Mouse (Mus musculus) MEL (cell line): ENCODE measurements around the gene Tmem186. TPM values are rescaled to one million over a fixed set of nuclear protein-coding genes. Genes with fewer than 3 reads are reported as not detected.
A peak's percentile ranks its signal among the peaks of the same experiment; 100 is the strongest.

Experiments
- DNase-seq: peaks from one replicate; pipeline ENCODE4 v3.0.0; 2011; ENCODE audit warnings: low read depth, low spot score
- H3K27ac ChIP-seq: 2 replicates; pipeline ENCODE4 v1.5.1; 2012; ENCODE audit warnings: low read depth, mild to moderate bottlenecking, control low read depth, low read length, moderate library complexity; ENCODE audit not compliant: control insufficient read depth
- H3K27me3 ChIP-seq, 2 experiments: fragments of 150-350 bp in 1 of 2; sonication (generic) in 1 of 2; 2 replicates each; pipeline ENCODE4 v1.6.1; 2012; ENCODE audit warnings: low read length in 2 of 2, mild to moderate bottlenecking in 2 of 2, improper control_type of control experiment in 1 of 2, moderate library complexity in 1 of 2; ENCODE audit not compliant: insufficient read depth in 2 of 2, control insufficient read depth in 1 of 2
- H3K36me3 ChIP-seq, 2 experiments: 2 replicates each; pipeline ENCODE4 v1.6.1; 2012 to 2014; ENCODE audit warnings: low read length in 2 of 2, improper control_type of control experiment in 1 of 2, inconsistent platforms in 1 of 2, mild to moderate bottlenecking in 1 of 2; ENCODE audit not compliant: insufficient read depth in 2 of 2, control insufficient read depth in 1 of 2
- H3K4me1 ChIP-seq, 2 experiments: fragments of 150-350 bp in 1 of 2; sonication (generic) in 1 of 2; 2 replicates each; pipeline ENCODE4 v1.6.1; 2012; ENCODE audit warnings: low read length in 2 of 2, improper control_type of control experiment in 1 of 2, mild to moderate bottlenecking in 1 of 2; ENCODE audit not compliant: insufficient read depth in 2 of 2, control insufficient read depth in 1 of 2
- H3K4me3 ChIP-seq, 2 experiments: fragments of 150-350 bp in 1 of 2; sonication (generic) in 1 of 2; 2 replicates each; pipeline ENCODE4 v1.5.1; 2012; ENCODE audit warnings: low read depth in 2 of 2, low read length in 2 of 2, mild to moderate bottlenecking in 2 of 2, moderate library complexity in 2 of 2, control low read depth in 1 of 2, improper control_type of control experiment in 1 of 2; ENCODE audit not compliant: control insufficient read depth in 1 of 2, insufficient read depth in 1 of 2
- H3K79me2 ChIP-seq: 2 replicates; pipeline ENCODE4 v1.6.1; 2012; ENCODE audit warnings: mild to moderate bottlenecking, low read length, moderate library complexity; ENCODE audit not compliant: control insufficient read depth, poor library complexity, insufficient read depth
- H3K9ac ChIP-seq: 2 replicates; pipeline ENCODE4 v1.6.1; 2012; ENCODE audit warnings: low read depth, mild to moderate bottlenecking, control low read depth, low read length, moderate library complexity; ENCODE audit not compliant: control insufficient read depth, poor library complexity, severe bottlenecking
- H3K9me3 ChIP-seq: fragments of 150-350 bp; sonication (generic); replicated peaks from 2 replicates; pipeline ENCODE4 v1.6.1; 2012; ENCODE audit warnings: mild to moderate bottlenecking, low read length, improper control_type of control experiment, moderate library complexity; ENCODE audit not compliant: insufficient read depth
- BHLHE40 ChIP-seq: IDR thresholded peaks from 2 replicates; pipeline ENCODE4 v1.6.1; 2012; ENCODE audit warnings: low read depth, mild to moderate bottlenecking, inconsistent platforms, low read length, improper control_type of control experiment, borderline replicate concordance
- CHD1 ChIP-seq: IDR thresholded peaks from 2 replicates; pipeline ENCODE4 v1.6.1; 2012; ENCODE audit warnings: low read depth, mild to moderate bottlenecking, inconsistent platforms, low read length, improper control_type of control experiment
- CHD2 ChIP-seq: IDR thresholded peaks from 2 replicates; pipeline ENCODE4 v1.6.1; 2011; ENCODE audit warnings: low read length, improper control_type of control experiment
- CTCF ChIP-seq, 3 experiments: IDR thresholded peaks in 2 of 3; conservative IDR thresholded peaks in 1 of 3; 2 replicates each; pipeline ENCODE4 v1.5.1; 2011 to 2012; ENCODE audit warnings: low read length in 3 of 3, low read depth in 2 of 3, mild to moderate bottlenecking in 2 of 3, improper control_type of control experiment in 1 of 3, inconsistent platforms in 1 of 3, mixed read lengths in 1 of 3, moderate library complexity in 1 of 3; ENCODE audit not compliant: control insufficient read depth in 1 of 3, insufficient read depth in 1 of 3, poor library complexity in 1 of 3, severe bottlenecking in 1 of 3
- E2F4 ChIP-seq: IDR thresholded peaks from 2 replicates; pipeline ENCODE4 v1.6.1; 2011; ENCODE audit warnings: low read depth, low read length, improper control_type of control experiment, borderline replicate concordance
- ELF1 ChIP-seq: IDR thresholded peaks from 2 replicates; pipeline ENCODE4 v1.6.1; 2014; ENCODE audit warnings: low read depth, mild to moderate bottlenecking, inconsistent platforms, low read length, improper control_type of control experiment, moderate library complexity
- ETS1 ChIP-seq: IDR thresholded peaks from 2 replicates; pipeline ENCODE4 v1.6.1; 2012; ENCODE audit warnings: low read depth, mild to moderate bottlenecking, inconsistent platforms, low read length, improper control_type of control experiment, moderate library complexity
- GABPA ChIP-seq: IDR thresholded peaks from 2 replicates; pipeline ENCODE4 v1.6.1; 2012; ENCODE audit warnings: low read depth, mild to moderate bottlenecking, inconsistent platforms, low read length, improper control_type of control experiment, moderate library complexity
- GATA1 ChIP-seq: IDR thresholded peaks from 2 replicates; pipeline ENCODE4 v1.6.1; 2011; ENCODE audit warnings: low read depth, low read length, improper control_type of control experiment
- HCFC1 ChIP-seq: IDR thresholded peaks from 2 replicates; pipeline ENCODE4 v1.6.1; 2012; ENCODE audit warnings: low read depth, mild to moderate bottlenecking, inconsistent platforms, low read length, improper control_type of control experiment, moderate library complexity
- JUND ChIP-seq: IDR thresholded peaks from 2 replicates; pipeline ENCODE4 v1.6.1; 2011; ENCODE audit warnings: low read depth, mild to moderate bottlenecking, improper control_type of control experiment, low read length
- KAT2A ChIP-seq: conservative IDR thresholded peaks from 2 replicates; pipeline ENCODE4 v1.6.1; 2012; ENCODE audit warnings: low read depth, low read length, improper control_type of control experiment, inconsistent platforms
- MAX ChIP-seq: IDR thresholded peaks from 2 replicates; pipeline ENCODE4 v1.6.1; 2011; ENCODE audit warnings: low read length, improper control_type of control experiment
- MAZ ChIP-seq: IDR thresholded peaks from 2 replicates; pipeline ENCODE4 v1.6.1; 2012; ENCODE audit warnings: low read depth, mild to moderate bottlenecking, inconsistent platforms, low read length, improper control_type of control experiment
- MEF2A ChIP-seq: IDR thresholded peaks from 2 replicates; pipeline ENCODE4 v1.6.1; 2014; ENCODE audit warnings: low read depth, mild to moderate bottlenecking, inconsistent platforms, low read length, improper control_type of control experiment; ENCODE audit not compliant: poor library complexity, insufficient replicate concordance, severe bottlenecking; ENCODE audit errors: extremely low read depth
- MXI1 ChIP-seq: IDR thresholded peaks from 2 replicates; pipeline ENCODE4 v1.6.1; 2011; ENCODE audit warnings: mild to moderate bottlenecking, low read depth, low read length, improper control_type of control experiment
- MYB ChIP-seq: IDR thresholded peaks from 2 replicates; pipeline ENCODE4 v1.6.1; 2011; ENCODE audit warnings: mild to moderate bottlenecking, low read depth, low read length, improper control_type of control experiment
- MYC ChIP-seq: IDR thresholded peaks from 2 replicates; pipeline ENCODE4 v1.6.1; 2011; ENCODE audit warnings: low read depth, mild to moderate bottlenecking, low read length, improper control_type of control experiment, moderate library complexity
- NELFE ChIP-seq: IDR thresholded peaks from 2 replicates; pipeline ENCODE4 v1.6.1; 2011; ENCODE audit warnings: low read depth, low read length, improper control_type of control experiment
- NRF1 ChIP-seq: IDR thresholded peaks from 2 replicates; pipeline ENCODE4 v1.6.1; 2014; ENCODE audit warnings: low read depth, mild to moderate bottlenecking, inconsistent platforms, low read length, improper control_type of control experiment, moderate library complexity; ENCODE audit not compliant: poor library complexity, insufficient read depth, severe bottlenecking
- POLR2A ChIP-seq, 2 experiments: IDR thresholded peaks; 2 replicates each; pipeline ENCODE4 v1.6.1; 2011 to 2012; ENCODE audit warnings: low read length in 2 of 2, mild to moderate bottlenecking in 2 of 2, control low read depth in 1 of 2, improper control_type of control experiment in 1 of 2, low read depth in 1 of 2, moderate library complexity in 1 of 2; ENCODE audit not compliant: control insufficient read depth in 1 of 2, insufficient read depth in 1 of 2, poor library complexity in 1 of 2
- POLR2AphosphoS2 ChIP-seq: IDR thresholded peaks from 2 replicates; pipeline ENCODE4 v1.6.1; 2011; ENCODE audit warnings: low read length, improper control_type of control experiment
- POLR2AphosphoS5 ChIP-seq: IDR thresholded peaks from 2 replicates; pipeline ENCODE4 v1.6.1; 2012; ENCODE audit warnings: low read depth, borderline replicate concordance, mild to moderate bottlenecking, inconsistent platforms, low read length, moderate library complexity, mixed read lengths
- RAD21 ChIP-seq: IDR thresholded peaks from 2 replicates; pipeline ENCODE4 v1.6.1; 2011; ENCODE audit warnings: mild to moderate bottlenecking, low read depth, low read length, improper control_type of control experiment
- RCOR1 ChIP-seq: IDR thresholded peaks from 2 replicates; pipeline ENCODE4 v1.6.1; 2012; ENCODE audit warnings: low read depth, mild to moderate bottlenecking, inconsistent platforms, low read length, improper control_type of control experiment
- SIN3A ChIP-seq: IDR thresholded peaks from 2 replicates; pipeline ENCODE4 v1.6.1; 2012; ENCODE audit warnings: low read length, improper control_type of control experiment, inconsistent platforms
- SMC3 ChIP-seq: IDR thresholded peaks from 2 replicates; pipeline ENCODE4 v1.6.1; 2011; ENCODE audit warnings: low read depth, low read length, improper control_type of control experiment
- TAL1 ChIP-seq: IDR thresholded peaks from 2 replicates; pipeline ENCODE4 v1.6.1; 2012; ENCODE audit warnings: mild to moderate bottlenecking, inconsistent platforms, low read length, moderate library complexity, mixed read lengths
- TBP ChIP-seq: IDR thresholded peaks from 2 replicates; pipeline ENCODE4 v1.8.0; 2011; ENCODE audit warnings: low read depth, low read length, improper control_type of control experiment
- TCF12 ChIP-seq: IDR thresholded peaks from 2 replicates; pipeline ENCODE4 v1.6.1; 2014; ENCODE audit warnings: low read depth, mild to moderate bottlenecking, inconsistent platforms, low read length, improper control_type of control experiment, moderate library complexity
- USF1 ChIP-seq: IDR thresholded peaks from 2 replicates; pipeline ENCODE4 v1.6.1; 2014; ENCODE audit warnings: low read depth, mild to moderate bottlenecking, inconsistent platforms, low read length, improper control_type of control experiment, moderate library complexity
- USF2 ChIP-seq, 2 experiments: IDR thresholded peaks; 2 replicates each; pipeline ENCODE4 v1.6.1; 2011 to 2012; ENCODE audit warnings: improper control_type of control experiment in 2 of 2, low read length in 2 of 2, borderline replicate concordance in 1 of 2, inconsistent platforms in 1 of 2, low read depth in 1 of 2, mild to moderate bottlenecking in 1 of 2; ENCODE audit not compliant: insufficient read depth in 1 of 2
- ZC3H11A ChIP-seq: IDR thresholded peaks from 2 replicates; pipeline ENCODE4 v1.6.1; 2012; ENCODE audit warnings: low read depth, mild to moderate bottlenecking, inconsistent platforms, low read length, improper control_type of control experiment
- ZKSCAN1 ChIP-seq: IDR thresholded peaks from 2 replicates; pipeline ENCODE4 v1.6.1; 2012; ENCODE audit warnings: low read depth, mild to moderate bottlenecking, inconsistent platforms, low read length, improper control_type of control experiment, moderate library complexity
- ZMIZ1 ChIP-seq: IDR thresholded peaks from 2 replicates; pipeline ENCODE4 v1.6.1; 2012; ENCODE audit warnings: low read depth, mild to moderate bottlenecking, inconsistent platforms, low read length, improper control_type of control experiment, moderate library complexity
- ZNF384 ChIP-seq: IDR thresholded peaks from 2 replicates; pipeline ENCODE4 v1.6.1; 2012; ENCODE audit warnings: low read depth, mild to moderate bottlenecking, inconsistent platforms, low read length, improper control_type of control experiment
- polyA plus RNA-seq, 2 experiments: library from polyadenylated mRNA; stranded (reverse) in 1 of 2; unstranded in 1 of 2; fragments of >175 nt in 1 of 2; fragments of >200 nt in 1 of 2; gene quantifications; 2 replicates each; pipeline versions ENCODE4 v1.2.1 to v1.2.4; 2012; ENCODE audit warnings: low replicate concordance in 2 of 2, low read depth in 1 of 2; ENCODE audit not compliant: insufficient read length in 2 of 2, insufficient read depth in 1 of 2, missing spikeins in 1 of 2
- total RNA-seq: library from RNA; depleted of rRNA; stranded (reverse); fragments of 300-350 nt; gene quantifications from 2 replicates; pipeline ENCODE4 v1.2.3, GENCODE M21; 2012

Gene Tmem186
- total and polyA plus RNA-seq, 3 experiments = 18.9 to 99.9 (median 22.5) TPM

DNA sequence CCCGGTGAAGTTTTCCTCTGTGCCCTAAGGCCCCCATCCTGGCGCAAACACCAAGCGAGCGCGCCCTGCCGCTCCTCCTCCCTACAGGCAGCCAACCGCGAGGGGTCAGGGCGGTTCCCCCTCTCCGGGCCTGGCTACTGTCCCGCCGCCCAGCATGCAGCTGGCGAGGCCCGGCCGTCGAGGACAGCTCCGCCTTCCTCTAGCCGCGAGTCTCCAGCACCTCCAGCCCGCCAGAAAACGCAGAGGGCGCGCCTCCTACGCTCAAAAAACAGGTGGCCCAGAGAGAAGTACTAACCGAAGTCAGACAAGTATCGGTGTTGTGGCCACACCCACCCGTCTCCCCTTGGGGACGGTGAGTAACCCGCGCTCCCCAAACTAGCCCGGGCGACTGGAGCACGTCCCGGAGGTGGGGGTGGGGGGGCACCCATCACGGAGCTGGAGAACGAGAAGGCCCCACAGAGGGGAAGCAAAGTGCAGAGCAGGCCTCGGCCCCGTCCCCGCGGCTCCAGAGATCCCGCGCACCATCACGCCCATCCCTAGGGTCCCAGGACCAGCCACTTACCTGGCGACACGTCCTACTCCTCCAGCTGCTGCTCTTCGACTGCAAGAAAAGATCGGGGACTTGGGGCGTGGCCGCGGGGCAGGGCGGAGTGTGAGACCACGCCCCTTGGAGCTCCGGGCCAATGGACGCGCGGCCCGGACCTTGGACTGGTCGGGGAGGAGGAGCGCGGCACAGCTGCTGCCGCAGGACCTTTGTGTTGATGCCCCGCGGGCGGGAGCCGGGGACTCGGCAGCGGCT, 34.2 kb upstream of the Tmem186 start, which contains the start of gene Carhsp1:
Gene Carhsp1 (minus strand): TSS at position 605 of the 799 bp plus-strand sequence.
- Histone ChIP-seq H3K9ac (peak within 1 kb of the TSS; percentile 71), H3K27me3 (no peaks in the 10 kb centered on the region), H3K27ac (peak within 1 kb of the TSS; percentile 68), H3K79me2 (no peaks in the 10 kb centered on the region; the same call in none of the 2 replicates), H3K4me1 (peaks cover 10 to 42% of the 10 kb centered on the region in 2 experiments), H3K4me3 (peak within 1 kb of the TSS; percentile 62 to 68), H3K36me3 (peaks cover 0 to 25% of the 10 kb centered on the region in 2 experiments; a peak in 2 of 4 replicates), H3K9me3 (no peaks in the 10 kb centered on the region)
- DNase-seq = peak; percentile 96
- TF ChIP-seq CTCF (IDR thresholded peaks at IDR 0.05 in 2 of 3, conservative IDR thresholded peaks at IDR 0.05 in 1 of 3; ENCODE audit: control insufficient read depth in 1 of 3, insufficient read depth in 1 of 3, low read depth in 2 of 3, low read length in 3 of 3, poor library complexity in 1 of 3, severe bottlenecking in 1 of 3) (no peak), CHD1 (no peak), USF1 (0 out of 2 replicates have a peak, but pooled peaks have one; percentile 7), ZC3H11A (no peak), POLR2A (IDR thresholded peaks at IDR 0.05; ENCODE audit: control insufficient read depth in 1 of 2, insufficient read depth in 1 of 2, low read depth in 1 of 2, low read length in 2 of 2, poor library complexity in 1 of 2) (peak; percentile 34 to 87; a peak in 3 of 4 replicates), TAL1 (no peak), NELFE (peak; percentile 72), RAD21 (no peak), MYB (no peak), MYC (no peak), HCFC1 (peak; percentile 11; the same call in 1 of the 2 replicates), KAT2A (no peak), E2F4 (0 out of 2 replicates have a peak, but pooled peaks have one; percentile 36), CHD2 (no peak), NRF1 (no peak), BHLHE40 (no peak), ETS1 (peak; percentile 45; the same call in 1 of the 2 replicates), SMC3 (peak; percentile 12; the same call in 1 of the 2 replicates), ZNF384 (no peak; the same call in 1 of the 2 replicates), ZMIZ1 (peak; percentile 90), MAX (peak; percentile 78), GABPA (no peak), TCF12 (peak; percentile 69), MAZ (peak; percentile 64), MEF2A (no peak), USF2 (IDR thresholded peaks at IDR 0.05; ENCODE audit: borderline replicate concordance in 1 of 2, insufficient read depth in 1 of 2, low read depth in 1 of 2, low read length in 2 of 2) (no peak), TBP (peak; percentile 73), JUND (no peak), ELF1 (peak; percentile 31; the same call in 1 of the 2 replicates), POLR2AphosphoS2 (peak; percentile 86), ZKSCAN1 (no peak), POLR2AphosphoS5 (no peak), RCOR1 (no peak), GATA1 (no peak), SIN3A (peak; percentile 37; the same call in 1 of the 2 replicates), MXI1 (no peak; the same call in none of the 2 replicates)
